Mouse (Mus musculus) embryo, embryonic 10 days (tissue): ENCODE measurements around the gene Hoxc9.

Experiments
- DNase-seq: peaks from one replicate; pipeline ENCODE4 v3.0.0-alpha.2; 2015; ENCODE audit warnings: low spot score

Gene Hoxc9

GRCm38 (mm10) chr15:103024131-103024530 lies 47.9 kb downstream of the Hoxc9 start:
- peak; percentile 11 for DNase-seq

GRCm38 (mm10) chr15:103027266-103028235 lies 51.3 kb downstream of the Hoxc9 start:
- DNase-seq, result peak; percentile 60

GRCm38 (mm10) chr15:103028916-103029512 lies 52.8 kb downstream of the Hoxc9 start:
- peak; percentile 58 for DNase-seq

GRCm38 (mm10) chr15:103030142-103030541 lies 53.9 kb downstream of the Hoxc9 start:
- peak; percentile 62 for DNase-seq

GRCm38 (mm10) chr15:103032167-103032566 lies 55.9 kb downstream of the Hoxc9 start:
- DNase-seq, result peak; percentile 36

GRCm38 (mm10) chr15:103032646-103033575 lies 56.7 kb downstream of the Hoxc9 start:
- peak; percentile 80 for DNase-seq

GRCm38 (mm10) chr15:103034043-103034806 lies 58.0 kb downstream of the Hoxc9 start:
- DNase-seq, result peak; percentile 63
